Mouse (Mus musculus): Measurements from ENCODE around the gene Hist1h2ab. TPM values are rescaled to one million over a fixed set of nuclear protein-coding genes. Genes with fewer than 3 reads are reported as not detected.

Hist1h2ab gene
- polyA plus RNA-seq, 1 experiment = 17.9 TPM

DNA sequence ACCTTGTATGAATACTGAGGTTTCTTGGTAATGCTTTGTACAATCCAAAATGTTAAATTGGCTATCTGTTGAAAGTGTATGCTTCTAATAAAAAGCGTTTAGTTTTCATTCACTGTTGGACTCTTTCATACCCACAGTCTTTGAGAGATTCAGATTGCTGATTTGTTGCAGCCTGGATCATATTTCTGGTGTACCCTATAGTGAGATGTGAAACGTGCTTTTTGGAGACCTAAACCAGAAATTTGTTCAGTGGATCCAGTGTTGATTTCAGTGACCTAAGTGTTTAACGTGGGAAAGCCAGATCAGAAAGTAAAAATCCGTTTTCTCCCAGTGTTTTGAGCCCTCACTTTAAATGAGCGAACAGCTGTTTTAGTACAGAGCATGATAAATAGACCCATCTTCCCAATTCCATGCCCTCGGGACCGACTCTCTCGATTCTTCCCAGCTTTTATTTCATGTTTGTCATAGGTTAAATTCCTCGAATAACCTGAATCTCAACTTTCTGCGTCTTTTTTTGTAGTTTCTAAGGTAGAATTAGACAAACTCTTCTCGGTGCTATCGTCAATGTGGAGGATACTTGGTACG lies 10.6 kb upstream of the Hist1h2ab start:
- TF ChIP-seq CTCF (IDR thresholded peaks at IDR 0.05; ENCODE audit: low read depth, low read length) (no peak), POLR2A (IDR thresholded peaks at IDR 0.05; ENCODE audit: insufficient read depth, low read length) (no peak), EP300 (IDR thresholded peaks at IDR 0.05; ENCODE audit: insufficient read depth, low read depth, low read length) (no peak)
- H3K9ac ChIP-seq (ENCODE audit: low read depth, poor library complexity, severe bottlenecking) = peak overlapping the region; percentile 83
- H3K4me3 ChIP-seq (ENCODE audit: low read depth, low read length) = peak overlapping the region; percentile 74
- H3K9me3 ChIP-seq (replicated peaks; ENCODE audit: control insufficient read depth, insufficient read depth, low read length, poor library complexity, severe bottlenecking) = no peaks in the 10 kb centered on the region
- H3K27ac ChIP-seq (ENCODE audit: insufficient read depth, low read length) = peak overlapping the region; percentile 90
- no peaks in the 10 kb centered on the region for H3K4me1 ChIP-seq (ENCODE audit: control insufficient read depth, insufficient read depth, low read length)
- H3K36me3 ChIP-seq (ENCODE audit: control insufficient read depth, insufficient read depth, low read length, poor library complexity, severe bottlenecking) = no peaks in the 10 kb centered on the region
- no peaks in the 10 kb centered on the region for H3K27me3 ChIP-seq (ENCODE audit: control insufficient read depth, insufficient read depth, low read length, poor library complexity, severe bottlenecking)

DNA sequence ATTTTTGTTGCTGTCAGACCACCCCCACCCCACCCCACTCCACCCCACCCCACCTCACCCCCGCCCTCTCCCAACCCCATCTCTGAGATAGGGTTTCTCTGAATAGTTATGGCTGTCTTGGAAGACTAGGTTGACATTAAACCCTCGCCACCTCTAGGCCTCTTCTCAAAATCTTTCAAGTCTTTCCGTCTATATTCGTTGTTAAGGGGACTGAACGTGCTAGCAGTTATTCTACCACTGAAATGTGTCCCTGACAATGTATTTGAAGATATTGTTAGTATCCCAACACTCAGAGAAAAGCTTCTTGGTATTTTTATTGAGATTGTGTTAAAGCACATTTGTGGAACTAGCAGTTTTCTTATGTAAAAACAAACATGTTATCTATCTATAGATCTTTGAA lies 10.0 kb upstream of the Hist1h2ab start:
- Histone ChIP-seq H3K9me3 (replicated peaks; ENCODE audit: control insufficient read depth, insufficient read depth, low read length, poor library complexity, severe bottlenecking) (no peaks in the 10 kb centered on the region), H3K27me3 (ENCODE audit: control insufficient read depth, insufficient read depth, low read length, poor library complexity, severe bottlenecking) (no peaks in the 10 kb centered on the region), H3K9ac (ENCODE audit: low read depth, poor library complexity, severe bottlenecking) (peak overlapping the region; percentile 83), H3K36me3 (ENCODE audit: control insufficient read depth, insufficient read depth, low read length, poor library complexity, severe bottlenecking) (no peaks in the 10 kb centered on the region), H3K4me3 (ENCODE audit: low read depth, low read length) (no peak overlapping the region), H3K27ac (ENCODE audit: insufficient read depth, low read length) (peak overlapping the region; percentile 91), H3K4me1 (ENCODE audit: control insufficient read depth, insufficient read depth, low read length) (no peaks in the 10 kb centered on the region)
- no peak for TF ChIP-seq CTCF (IDR thresholded peaks at IDR 0.05; ENCODE audit: low read depth, low read length)
- TF ChIP-seq EP300 (IDR thresholded peaks at IDR 0.05; ENCODE audit: insufficient read depth, low read depth, low read length) = no peak
- TF ChIP-seq POLR2A (IDR thresholded peaks at IDR 0.05; ENCODE audit: insufficient read depth, low read length) = no peak

DNA sequence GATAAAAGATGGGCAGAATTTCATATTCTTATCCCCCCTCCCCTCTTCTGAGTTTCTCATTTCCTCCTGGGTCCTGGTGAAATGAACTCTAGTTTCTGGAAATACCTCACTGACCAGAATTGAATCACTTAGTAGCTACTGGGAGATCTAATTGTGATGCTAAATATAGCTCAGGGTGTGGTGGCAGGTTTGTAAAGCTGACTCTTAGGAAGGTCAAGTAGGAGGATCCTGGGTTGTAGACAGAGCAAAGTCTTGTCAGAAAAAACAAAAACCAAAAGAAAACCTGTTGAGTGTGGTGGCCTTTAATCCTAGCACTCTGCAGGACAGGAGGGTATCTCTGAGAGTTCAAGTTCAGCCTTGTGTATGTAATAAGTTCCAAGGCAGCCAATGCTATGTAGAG lies 8.9 kb upstream of the Hist1h2ab start:
- Histone ChIP-seq H3K36me3 (ENCODE audit: control insufficient read depth, insufficient read depth, low read length, poor library complexity, severe bottlenecking) (no peaks in the 10 kb centered on the region), H3K27me3 (ENCODE audit: control insufficient read depth, insufficient read depth, low read length, poor library complexity, severe bottlenecking) (no peaks in the 10 kb centered on the region), H3K9ac (ENCODE audit: low read depth, poor library complexity, severe bottlenecking) (no peak overlapping the region), H3K27ac (ENCODE audit: insufficient read depth, low read length) (peak overlapping the region; percentile 97), H3K4me1 (ENCODE audit: control insufficient read depth, insufficient read depth, low read length) (no peaks in the 10 kb centered on the region), H3K9me3 (replicated peaks; ENCODE audit: control insufficient read depth, insufficient read depth, low read length, poor library complexity, severe bottlenecking) (no peaks in the 10 kb centered on the region), H3K4me3 (ENCODE audit: low read depth, low read length) (no peak overlapping the region)
- no peak for TF ChIP-seq CTCF (IDR thresholded peaks at IDR 0.05; ENCODE audit: low read depth, low read length)
- TF ChIP-seq POLR2A (IDR thresholded peaks at IDR 0.05; ENCODE audit: insufficient read depth, low read length) = no peak
- no peak for TF ChIP-seq EP300 (IDR thresholded peaks at IDR 0.05; ENCODE audit: insufficient read depth, low read depth, low read length)

DNA sequence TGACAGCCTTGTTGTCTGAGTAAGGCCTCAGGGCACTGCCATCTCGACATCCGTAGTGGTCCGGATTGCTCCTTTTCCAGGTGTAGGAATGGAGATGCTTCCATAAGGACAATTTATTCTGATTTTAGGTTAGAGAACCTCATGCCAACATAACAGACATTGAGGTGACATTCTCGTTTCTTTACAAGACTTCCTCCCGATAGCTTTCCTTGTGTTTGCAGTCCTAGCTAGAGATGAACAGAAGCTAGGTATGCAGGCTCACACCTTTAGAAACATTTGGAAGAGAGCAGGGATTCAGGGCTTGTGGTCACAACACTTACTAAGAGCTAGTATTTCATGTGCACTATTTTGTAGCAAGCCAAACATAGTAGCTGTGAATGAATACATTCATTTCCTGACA lies 7.7 kb upstream of the Hist1h2ab start:
- no peaks in the 10 kb centered on the region for H3K27me3 ChIP-seq (ENCODE audit: control insufficient read depth, insufficient read depth, low read length, poor library complexity, severe bottlenecking)
- H3K4me3 ChIP-seq (ENCODE audit: low read depth, low read length) = no peak overlapping the region
- no peaks in the 10 kb centered on the region for H3K9me3 ChIP-seq (replicated peaks; ENCODE audit: control insufficient read depth, insufficient read depth, low read length, poor library complexity, severe bottlenecking)
- H3K9ac ChIP-seq (ENCODE audit: low read depth, poor library complexity, severe bottlenecking) = 0 out of 2 replicates have a peak overlapping the region, but pooled peaks have one; percentile 36
- H3K27ac ChIP-seq (ENCODE audit: insufficient read depth, low read length) = peak overlapping the region; percentile 80
- TF ChIP-seq EP300 (IDR thresholded peaks at IDR 0.05; ENCODE audit: insufficient read depth, low read depth, low read length) = no peak
- no peak for TF ChIP-seq CTCF (IDR thresholded peaks at IDR 0.05; ENCODE audit: low read depth, low read length)
- no peak for TF ChIP-seq POLR2A (IDR thresholded peaks at IDR 0.05; ENCODE audit: insufficient read depth, low read length)
- no peaks in the 10 kb centered on the region for H3K36me3 ChIP-seq (ENCODE audit: control insufficient read depth, insufficient read depth, low read length, poor library complexity, severe bottlenecking)
- H3K4me1 ChIP-seq (ENCODE audit: control insufficient read depth, insufficient read depth, low read length) = no peaks in the 10 kb centered on the region

DNA sequence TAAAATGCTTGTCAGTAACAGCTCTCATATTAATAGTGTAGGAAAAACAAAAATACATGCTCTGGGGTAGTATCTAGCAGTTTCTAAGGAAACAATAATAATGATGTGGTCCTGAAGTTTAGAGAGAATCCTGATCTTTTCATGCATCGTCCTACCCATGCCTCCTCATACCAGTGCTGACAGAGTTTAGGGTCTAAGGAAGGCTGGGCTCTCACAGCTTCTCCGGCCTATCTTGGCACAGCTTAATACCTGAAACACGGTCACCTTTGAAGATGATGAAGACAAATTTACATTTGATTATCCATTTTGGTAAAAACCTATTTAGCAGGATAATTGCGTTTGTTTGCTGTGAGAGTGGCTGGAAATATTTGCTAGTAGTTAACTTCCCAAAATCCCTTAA lies 7.0 kb upstream of the Hist1h2ab start:
- no peaks in the 10 kb centered on the region for H3K27me3 ChIP-seq (ENCODE audit: control insufficient read depth, insufficient read depth, low read length, poor library complexity, severe bottlenecking)
- H3K9me3 ChIP-seq (replicated peaks; ENCODE audit: control insufficient read depth, insufficient read depth, low read length, poor library complexity, severe bottlenecking) = no peaks in the 10 kb centered on the region
- peak overlapping the region; percentile 91 for H3K9ac ChIP-seq (ENCODE audit: low read depth, poor library complexity, severe bottlenecking)
- H3K27ac ChIP-seq (ENCODE audit: insufficient read depth, low read length) = peak overlapping the region; percentile 95
- peaks cover 2% of the 10 kb centered on the region for H3K4me1 ChIP-seq (ENCODE audit: control insufficient read depth, insufficient read depth, low read length)
- H3K36me3 ChIP-seq (ENCODE audit: control insufficient read depth, insufficient read depth, low read length, poor library complexity, severe bottlenecking) = no peaks in the 10 kb centered on the region
- no peak for TF ChIP-seq EP300 (IDR thresholded peaks at IDR 0.05; ENCODE audit: insufficient read depth, low read depth, low read length)
- TF ChIP-seq CTCF (IDR thresholded peaks at IDR 0.05; ENCODE audit: low read depth, low read length) = no peak
- TF ChIP-seq POLR2A (IDR thresholded peaks at IDR 0.05; ENCODE audit: insufficient read depth, low read length) = no peak
- H3K4me3 ChIP-seq (ENCODE audit: low read depth, low read length) = peak overlapping the region; percentile 56; the same call in 1 of the 2 replicates

All from ES-Bruce4 (cell line).